Mouse (Mus musculus): ENCODE measurements at regions not wholly inside any gene's neighbourhood (a gene's known extent, or its start where the extent isn't known, plus 50 kb on each side); places are given as distances from the start of the nearest gene placed in this dataset.

- TF ChIP-seq GATA1 (IDR thresholded peaks at IDR 0.05; ENCODE audit: borderline replicate concordance, low read length) (no peak), FLI1 (IDR thresholded peaks at IDR 0.05; ENCODE audit: low read length) (no peak)
Observed at GRCm38 (mm10) chr14:71845546-71845945, 646.1 kb downstream of the Gm9195 start.

Data from megakaryocyte, embryonic 14.5 days (primary cell).